Mouse (Mus musculus) CH12.LX (cell line): ENCODE data around the gene Pacs2. TPM values are rescaled to one million over a fixed set of nuclear protein-coding genes. Genes with fewer than 3 reads are reported as not detected.
A peak's percentile ranks its signal among the peaks of the same experiment; 100 is the strongest.

Experiments
- DNase-seq: peaks from one replicate; pipeline ENCODE4 v3.0.0-alpha.2; 2013; ENCODE audit errors: extremely low read depth
- H3K27ac ChIP-seq: 2 replicates; pipeline ENCODE4 v1.5.1; 2012; ENCODE audit warnings: low read depth, mild to moderate bottlenecking, control low read depth, moderate library complexity; ENCODE audit not compliant: insufficient read depth
- H3K27me3 ChIP-seq: replicated peaks from 2 replicates; pipeline ENCODE3; 2012; ENCODE audit warnings: inconsistent platforms
- H3K36me3 ChIP-seq, 2 experiments: replicated peaks in 1 of 2; 2 replicates each; pipeline versions ENCODE3 to v1.6.1; 2012; ENCODE audit warnings: inconsistent platforms in 1 of 2, low read length in 1 of 2, mild to moderate bottlenecking in 1 of 2, mixed read lengths in 1 of 2, moderate library complexity in 1 of 2; ENCODE audit not compliant: control insufficient read depth in 1 of 2, insufficient read depth in 1 of 2
- H3K4me1 ChIP-seq, 2 experiments: 2 replicates each; pipeline ENCODE4 v1.6.1; 2012; ENCODE audit warnings: inconsistent platforms in 1 of 2, moderate library complexity in 1 of 2; ENCODE audit not compliant: insufficient read depth in 2 of 2, control insufficient read depth in 1 of 2
- H3K4me2 ChIP-seq: 2 replicates; pipeline ENCODE4 v1.6.1; 2012; ENCODE audit warnings: low read depth, mild to moderate bottlenecking, control low read depth; ENCODE audit not compliant: poor library complexity, insufficient read depth, severe bottlenecking
- H3K4me3 ChIP-seq, 3 experiments: fragments of 150-350 bp in 1 of 3; sonication (generic) in 1 of 3; replicated peaks in 1 of 3; 2 replicates each; pipeline versions ENCODE3 to v1.5.1; 2011 to 2012; ENCODE audit warnings: low read depth in 2 of 3, low read length in 2 of 3, mild to moderate bottlenecking in 2 of 3, moderate library complexity in 2 of 3, control low read depth in 1 of 3, improper control_type of control experiment in 1 of 3, inconsistent platforms in 1 of 3, mixed read lengths in 1 of 3; ENCODE audit not compliant: poor library complexity in 1 of 3
- H3K79me2 ChIP-seq: replicated peaks from 2 replicates; pipeline ENCODE4 v1.6.1; 2012; ENCODE audit warnings: mild to moderate bottlenecking, moderate library complexity; ENCODE audit not compliant: control insufficient read depth, poor library complexity, insufficient read depth, severe bottlenecking; ENCODE audit errors: extremely low read depth
- H3K9ac ChIP-seq: 2 replicates; pipeline ENCODE4 v1.6.1; 2012; ENCODE audit warnings: low read depth, mild to moderate bottlenecking, control low read depth, moderate library complexity; ENCODE audit not compliant: insufficient read depth
- H3K9me3 ChIP-seq: replicated peaks from 2 replicates; pipeline ENCODE3; 2012; ENCODE audit warnings: low read length, inconsistent platforms, mixed read lengths
- BHLHE40 ChIP-seq: IDR thresholded peaks from 2 replicates; pipeline ENCODE4 v1.6.1; 2011; ENCODE audit warnings: mild to moderate bottlenecking, low read depth, low read length, improper control_type of control experiment
- CHD1 ChIP-seq: IDR thresholded peaks from 2 replicates; pipeline ENCODE4 v1.6.1; 2012; ENCODE audit warnings: low read depth, low read length, improper control_type of control experiment, inconsistent platforms
- CTCF ChIP-seq, 2 experiments: IDR thresholded peaks in 1 of 2; conservative IDR thresholded peaks in 1 of 2; 2 replicates each; pipeline ENCODE4 v1.5.1; 2011 to 2012; ENCODE audit warnings: low read depth in 2 of 2, low read length in 2 of 2, improper control_type of control experiment in 1 of 2, inconsistent platforms in 1 of 2, mild to moderate bottlenecking in 1 of 2, moderate library complexity in 1 of 2
- EP300 ChIP-seq: IDR thresholded peaks from 2 replicates; pipeline ENCODE4 v1.6.1; 2011; ENCODE audit warnings: low read length, improper control_type of control experiment
- ETS1 ChIP-seq: conservative IDR thresholded peaks from 2 replicates; pipeline ENCODE4 v1.6.1; 2012; ENCODE audit warnings: low read depth, mild to moderate bottlenecking, inconsistent platforms, low read length, improper control_type of control experiment, moderate library complexity
- HCFC1 ChIP-seq: IDR thresholded peaks from 2 replicates; pipeline ENCODE4 v1.6.1; 2012; ENCODE audit warnings: low read depth, mild to moderate bottlenecking, inconsistent platforms, low read length, improper control_type of control experiment
- IRF4 ChIP-seq: IDR thresholded peaks from 2 replicates; pipeline ENCODE4 v1.6.1; 2014; ENCODE audit warnings: low read depth, mild to moderate bottlenecking, inconsistent platforms, low read length, improper control_type of control experiment
- JUND ChIP-seq: conservative IDR thresholded peaks from 2 replicates; pipeline ENCODE4 v1.6.1; 2011; ENCODE audit warnings: low read depth, low read length, improper control_type of control experiment
- KAT2A ChIP-seq: IDR thresholded peaks from 2 replicates; pipeline ENCODE4 v1.6.1; 2012; ENCODE audit warnings: low read length, improper control_type of control experiment, inconsistent platforms; ENCODE audit not compliant: insufficient replicate concordance
- MAX ChIP-seq: IDR thresholded peaks from 2 replicates; pipeline ENCODE4 v1.6.1; 2011; ENCODE audit warnings: low read length, improper control_type of control experiment
- MAZ ChIP-seq: IDR thresholded peaks from 2 replicates; pipeline ENCODE4 v1.6.1; 2012; ENCODE audit warnings: low read depth, mild to moderate bottlenecking, inconsistent platforms, low read length, improper control_type of control experiment, moderate library complexity
- MEF2A ChIP-seq: IDR thresholded peaks from 2 replicates; pipeline ENCODE4 v1.6.1; 2014; ENCODE audit warnings: low read depth, mild to moderate bottlenecking, inconsistent platforms, low read length, improper control_type of control experiment, borderline replicate concordance
- MXI1 ChIP-seq: IDR thresholded peaks from 2 replicates; pipeline ENCODE4 v1.6.1; 2011; ENCODE audit warnings: mild to moderate bottlenecking, low read depth, low read length, improper control_type of control experiment
- NELFE ChIP-seq: IDR thresholded peaks from 2 replicates; pipeline ENCODE4 v1.6.1; 2011; ENCODE audit warnings: low read depth, low read length, improper control_type of control experiment
- POLR2A ChIP-seq: IDR thresholded peaks from 2 replicates; pipeline ENCODE4 v1.6.1; 2011; ENCODE audit warnings: low read depth, mild to moderate bottlenecking, improper control_type of control experiment, low read length
- POLR2AphosphoS2 ChIP-seq: IDR thresholded peaks from 2 replicates; pipeline ENCODE4 v1.6.1; 2011; ENCODE audit warnings: low read depth, low read length, improper control_type of control experiment
- RAD21 ChIP-seq: IDR thresholded peaks from 2 replicates; pipeline ENCODE4 v1.6.1; 2011; ENCODE audit warnings: low read depth, mild to moderate bottlenecking, low read length, improper control_type of control experiment, moderate library complexity
- RCOR1 ChIP-seq: conservative IDR thresholded peaks from 2 replicates; pipeline ENCODE4 v1.6.1; 2012; ENCODE audit warnings: low read depth, mild to moderate bottlenecking, inconsistent platforms, low read length, improper control_type of control experiment
- SIN3A ChIP-seq: IDR thresholded peaks from 2 replicates; pipeline ENCODE4 v1.6.1; 2012; ENCODE audit warnings: low read length, improper control_type of control experiment, inconsistent platforms
- SMC3 ChIP-seq: IDR thresholded peaks from 2 replicates; pipeline ENCODE4 v1.6.1; 2011; ENCODE audit warnings: low read depth, low read length, improper control_type of control experiment
- TCF12 ChIP-seq: IDR thresholded peaks from 2 replicates; pipeline ENCODE4 v1.6.1; 2014; ENCODE audit warnings: low read depth, mild to moderate bottlenecking, inconsistent platforms, low read length, improper control_type of control experiment
- UBTF ChIP-seq: IDR thresholded peaks from 2 replicates; pipeline ENCODE4 v1.6.1; 2012; ENCODE audit warnings: low read depth, mild to moderate bottlenecking, inconsistent platforms, low read length, improper control_type of control experiment, moderate library complexity
- ZKSCAN1 ChIP-seq: IDR thresholded peaks from 2 replicates; pipeline ENCODE4 v1.6.1; 2012; ENCODE audit warnings: low read depth, inconsistent platforms, low read length, improper control_type of control experiment, borderline replicate concordance
- dilution Hi-C: fragments of 300-500 bp; cut with MboI; formaldehyde crosslinking; loops from 2 replicates; pipeline ENCODE4 v1.14.3; 2020; ENCODE audit warnings: low sequenced_read_pairs; ENCODE audit not compliant: extremely low pct_unique_long_range_greater_than_20kb, extremely low pct_ligation_motif_present
- in situ Hi-C: fragments of 300-500 bp; cut with MboI; formaldehyde crosslinking; loops from 3 replicates; pipeline ENCODE4 v1.14.3; 2019; ENCODE audit warnings: low sequenced_read_pairs, low pct_ligation_motif_present, low pct_unique_long_range_greater_than_20kb, mixed read lengths
- polyA plus RNA-seq: library from polyadenylated mRNA; unstranded; fragments of >175 nt; gene quantifications from 2 replicates; pipeline ENCODE4 v1.2.1, GENCODE M21; 2012; ENCODE audit warnings: low read depth; ENCODE audit not compliant: insufficient read length
- total RNA-seq, 2 experiments: library from RNA; depleted of rRNA; stranded (reverse); fragments of 300-350 nt in 1 of 2; fragments of >200 nt in 1 of 2; gene quantifications; 2 replicates each; pipeline ENCODE4 v1.2.3; 2012 to 2014

Gene Pacs2
- total and polyA plus RNA-seq, 3 experiments = 3.1 to 7.1 (median 7.0) TPM

GRCm38 (mm10) chr12:112977156-112977555 lies 37.2 kb upstream of the Pacs2 start:
- Histone ChIP-seq H3K4me2 (peak overlapping the region; percentile 45; the same call in 1 of the 2 replicates), H3K27me3 (no peaks in the 10 kb centered on the region), H3K4me3 (peak overlapping the region; percentile 59 to 78 (median 68)), H3K9ac (peak overlapping the region; percentile 80), H3K27ac (no peak overlapping the region), H3K9me3 (no peaks in the 10 kb centered on the region), H3K4me1 (peaks cover 0 to 16% of the 10 kb centered on the region in 2 experiments; a peak in 3 of 4 replicates), H3K79me2 (no peaks in the 10 kb centered on the region), H3K36me3 (peaks cover 56 to 83% of the 10 kb centered on the region in 2 experiments)
- dilution Hi-C loops = no loop called here
- in situ Hi-C loops = no loop called here
- DNase-seq = no peak
- TF ChIP-seq MEF2A (no peak), TCF12 (no peak), MAZ (no peak)

DNA sequence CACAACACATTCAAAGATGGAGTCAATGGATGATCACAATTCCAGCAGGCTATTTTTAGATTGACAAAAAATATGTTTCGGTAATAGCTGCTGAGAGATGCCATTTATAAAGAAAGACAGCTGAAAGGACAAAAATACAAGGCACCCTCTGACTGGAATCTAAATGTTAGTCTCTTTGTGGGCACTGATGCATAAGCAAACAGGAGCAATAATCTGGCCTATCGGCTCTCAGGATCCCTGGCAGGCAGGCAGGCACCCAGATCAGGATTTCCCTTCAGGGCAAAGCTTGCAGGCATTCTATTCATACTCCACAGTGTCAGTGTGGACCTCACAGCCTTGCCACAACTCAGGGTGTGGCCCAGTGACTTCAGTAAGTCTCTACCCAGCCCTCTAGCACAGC lies 32.3 kb upstream of the Pacs2 start:
- no peaks in the 10 kb centered on the region for H3K9me3 ChIP-seq
- in situ Hi-C loops = no loop called here
- no peak for TF ChIP-seq JUND
- no peak for TF ChIP-seq CHD1
- TF ChIP-seq SIN3A = no peak
- TF ChIP-seq RAD21 = no peak
- no peak for TF ChIP-seq NELFE
- no peak for TF ChIP-seq SMC3
- TF ChIP-seq MAX = no peak
- TF ChIP-seq ETS1 = no peak
- no peak for TF ChIP-seq EP300
- TF ChIP-seq POLR2A = no peak
- no peak for TF ChIP-seq BHLHE40
- no peak for TF ChIP-seq IRF4
- no peak for TF ChIP-seq HCFC1
- TF ChIP-seq MXI1 = no peak
- no peak for TF ChIP-seq UBTF
- no peak for TF ChIP-seq KAT2A
- no peak for TF ChIP-seq POLR2AphosphoS2
- no peak for TF ChIP-seq CTCF (conservative IDR thresholded peaks at IDR 0.05 in 1 of 2, IDR thresholded peaks at IDR 0.05 in 1 of 2; ENCODE audit: low read depth in 2 of 2, low read length in 2 of 2)
- no peak for TF ChIP-seq ZKSCAN1
- TF ChIP-seq RCOR1 = no peak
- TF ChIP-seq, all 38 proteins: peak for 0

More for the DNA sequence above, 32.3 kb upstream of the Pacs2 start:
- H3K4me2 ChIP-seq = no peak overlapping the region
- no peaks in the 10 kb centered on the region for H3K79me2 ChIP-seq
- H3K27me3 ChIP-seq = no peaks in the 10 kb centered on the region
- H3K4me1 ChIP-seq = peaks cover 0 to 8% of the 10 kb centered on the region in 2 experiments; a peak in 3 of 4 replicates
- no peak overlapping the region for H3K27ac ChIP-seq
- H3K36me3 ChIP-seq = peaks cover 67 to 91% of the 10 kb centered on the region in 2 experiments
- DNase-seq = no peak
- dilution Hi-C loops = no loop called here
- no peak overlapping the region for H3K4me3 ChIP-seq
- H3K9ac ChIP-seq = no peak overlapping the region
